Mouse (Mus musculus): Measurements from ENCODE around the gene Dnajc19. TPM values are rescaled to one million over a fixed set of nuclear protein-coding genes. Genes with fewer than 3 reads are reported as not detected.

Gene Dnajc19
- total and polyA plus RNA-seq, 3 experiments = 143 to 166 TPM; not detected in 1

GRCm38 (mm10) chr3:34019540-34020381 lies 61.4 kb downstream of the Dnajc19 start, which contains the start of gene Fxr1 (continued):
- TF ChIP-seq NRF1 (IDR thresholded peaks at IDR 0.05; ENCODE audit: insufficient read depth, low read depth, low read length, poor library complexity, severe bottlenecking) = peak; percentile 48; the same call in 1 of the 2 replicates
- TF ChIP-seq UBTF (IDR thresholded peaks at IDR 0.05; ENCODE audit: borderline replicate concordance, insufficient read depth, low read depth, low read length) = peak; percentile 47; the same call in 1 of the 2 replicates
- TF ChIP-seq POLR2AphosphoS5 (IDR thresholded peaks at IDR 0.05; ENCODE audit: borderline replicate concordance, low read depth, low read length) = no peak
- TF ChIP-seq SIN3A (IDR thresholded peaks at IDR 0.05; ENCODE audit: low read length) = peak; percentile 70
- peak; percentile 74 for TF ChIP-seq TCF12 (IDR thresholded peaks at IDR 0.05; ENCODE audit: low read depth, low read length)
- TF ChIP-seq ZC3H11A (IDR thresholded peaks at IDR 0.05; ENCODE audit: low read depth, low read length) = no peak
- TF ChIP-seq USF2 (IDR thresholded peaks at IDR 0.05; ENCODE audit: borderline replicate concordance in 1 of 2, insufficient read depth in 1 of 2, low read depth in 1 of 2, low read length in 2 of 2) = no peak
- no peak for TF ChIP-seq RAD21 (IDR thresholded peaks at IDR 0.05; ENCODE audit: low read depth, low read length)
- peak; percentile 78 for TF ChIP-seq TBP (IDR thresholded peaks at IDR 0.05; ENCODE audit: low read depth, low read length)
- TF ChIP-seq JUND (IDR thresholded peaks at IDR 0.05; ENCODE audit: low read depth, low read length) = no peak
- TF ChIP-seq RCOR1 (IDR thresholded peaks at IDR 0.05; ENCODE audit: low read depth, low read length) = no peak
- TF ChIP-seq CHD1 (IDR thresholded peaks at IDR 0.05; ENCODE audit: low read depth, low read length) = no peak
- no peak for TF ChIP-seq MYC (IDR thresholded peaks at IDR 0.05; ENCODE audit: low read depth, low read length)
- TF ChIP-seq BHLHE40 (IDR thresholded peaks at IDR 0.05; ENCODE audit: borderline replicate concordance, low read depth, low read length) = no peak

DNA sequence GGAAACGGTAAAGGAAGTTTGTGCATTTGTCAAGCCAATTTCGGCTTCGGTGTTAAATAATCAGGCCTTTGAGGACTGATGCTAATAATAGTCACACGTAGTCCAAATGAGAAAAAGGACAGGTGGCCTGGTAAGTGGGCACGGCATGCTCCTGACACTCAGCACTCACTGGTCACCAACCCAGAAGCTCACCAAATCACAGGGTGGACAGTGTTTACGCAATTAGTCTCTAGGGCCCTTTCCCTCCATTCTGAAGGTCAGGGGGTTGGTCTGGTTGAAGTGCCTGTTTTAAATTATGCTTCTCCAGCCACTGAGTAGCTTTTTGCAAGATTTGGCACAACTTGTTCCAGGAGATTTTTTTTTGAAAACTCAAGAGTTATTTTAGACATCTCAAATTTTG lies 72.9 kb downstream of the Dnajc19 start:
- no peak overlapping the region for H3K9ac ChIP-seq (ENCODE audit: control insufficient read depth, low read depth, low read length, poor library complexity, severe bottlenecking)
- no peak for DNase-seq (ENCODE audit: low read depth, low spot score)
- peaks cover 11 to 12% of the 10 kb centered on the region in 2 experiments for H3K4me1 ChIP-seq (ENCODE audit: control insufficient read depth in 1 of 2, insufficient read depth in 2 of 2, low read length in 2 of 2)
- peaks cover 0 to 11% of the 10 kb centered on the region in 2 experiments; a peak in 2 of 4 replicates for H3K36me3 ChIP-seq (ENCODE audit: control insufficient read depth in 1 of 2, insufficient read depth in 2 of 2, low read length in 2 of 2)
- H3K79me2 ChIP-seq (ENCODE audit: control insufficient read depth, insufficient read depth, low read length, poor library complexity) = no peaks in the 10 kb centered on the region
- TF ChIP-seq MYC (IDR thresholded peaks at IDR 0.05; ENCODE audit: low read depth, low read length) (no peak), MYB (IDR thresholded peaks at IDR 0.05; ENCODE audit: low read depth, low read length) (no peak), RAD21 (IDR thresholded peaks at IDR 0.05; ENCODE audit: low read depth, low read length) (no peak), POLR2A (IDR thresholded peaks at IDR 0.05; ENCODE audit: control insufficient read depth in 1 of 2, insufficient read depth in 1 of 2, low read depth in 1 of 2, low read length in 2 of 2, poor library complexity in 1 of 2) (no peak), UBTF (IDR thresholded peaks at IDR 0.05; ENCODE audit: borderline replicate concordance, insufficient read depth, low read depth, low read length) (no peak), ZNF384 (IDR thresholded peaks at IDR 0.05; ENCODE audit: low read depth, low read length) (no peak), ZMIZ1 (IDR thresholded peaks at IDR 0.05; ENCODE audit: low read depth, low read length) (no peak), GATA1 (IDR thresholded peaks at IDR 0.05; ENCODE audit: low read depth, low read length) (no peak), TCF12 (IDR thresholded peaks at IDR 0.05; ENCODE audit: low read depth, low read length) (no peak), SMC3 (IDR thresholded peaks at IDR 0.05; ENCODE audit: low read depth, low read length) (no peak), MEF2A (IDR thresholded peaks at IDR 0.05; ENCODE audit: extremely low read depth, insufficient replicate concordance, low read depth, low read length, poor library complexity, severe bottlenecking) (no peak), MAX (IDR thresholded peaks at IDR 0.05; ENCODE audit: low read length) (no peak), CHD1 (IDR thresholded peaks at IDR 0.05; ENCODE audit: low read depth, low read length) (no peak), USF1 (IDR thresholded peaks at IDR 0.05; ENCODE audit: low read depth, low read length) (no peak), KAT2A (conservative IDR thresholded peaks at IDR 0.05; ENCODE audit: low read depth, low read length) (no peak), GABPA (IDR thresholded peaks at IDR 0.05; ENCODE audit: low read depth, low read length) (no peak), HCFC1 (IDR thresholded peaks at IDR 0.05; ENCODE audit: low read depth, low read length) (no peak)
- no peak overlapping the region for H3K4me3 ChIP-seq (ENCODE audit: control insufficient read depth in 1 of 2, insufficient read depth in 1 of 2, low read depth in 2 of 2, low read length in 2 of 2)
- H3K27me3 ChIP-seq (ENCODE audit: control insufficient read depth in 1 of 2, insufficient read depth in 2 of 2, low read length in 2 of 2) = no peaks in the 10 kb centered on the region; a peak in 1 of 4 replicates
- no peaks in the 10 kb centered on the region for H3K9me3 ChIP-seq (replicated peaks; ENCODE audit: insufficient read depth, low read length)
- no peak overlapping the region for H3K27ac ChIP-seq (ENCODE audit: control insufficient read depth, low read depth, low read length)
